Mouse (Mus musculus) liver, embryonic 13.5 days (tissue): ENCODE measurements around the gene Ncf1. TPM values are rescaled to one million over a fixed set of nuclear protein-coding genes. Genes with fewer than 3 reads are reported as not detected.

Experiments used
- ATAC-seq: fragments of 200-750 bp; cut with Nextera tagmentation; 2 replicates; pipeline ENCODE4 v1.8.0; 2017; ENCODE audit warnings: low read depth, mild to moderate bottlenecking, moderate number of reproducible peaks, moderate library complexity
- DNase-seq: peaks from one replicate; pipeline ENCODE4 v3.0.0; 2022
- H3K27ac ChIP-seq: fragments of 300-500 bp; sonication (generic); 2 replicates; pipeline ENCODE4 v1.5.1; 2015; ENCODE audit warnings: moderate library complexity, mild to moderate bottlenecking, inconsistent platforms
- H3K27me3 ChIP-seq: fragments of 300-500 bp; sonication (generic); 2 replicates; pipeline ENCODE4 v1.6.1; 2015; ENCODE audit warnings: mild to moderate bottlenecking, inconsistent platforms
- H3K36me3 ChIP-seq: fragments of 300-500 bp; sonication (generic); 2 replicates; pipeline ENCODE4 v1.6.1; 2015; ENCODE audit warnings: mild to moderate bottlenecking, inconsistent platforms
- H3K4me1 ChIP-seq: fragments of 300-500 bp; sonication (generic); replicated peaks from 2 replicates; pipeline ENCODE4 v1.6.1; 2015; ENCODE audit warnings: inconsistent platforms
- H3K4me2 ChIP-seq: fragments of 300-500 bp; sonication (generic); 2 replicates; pipeline ENCODE4 v1.6.1; 2015; ENCODE audit warnings: inconsistent platforms, mild to moderate bottlenecking, moderate library complexity
- H3K4me3 ChIP-seq: fragments of 300-500 bp; sonication (generic); replicated peaks from 2 replicates; pipeline ENCODE4 v1.5.1; 2015; ENCODE audit warnings: mild to moderate bottlenecking, inconsistent platforms
- H3K9ac ChIP-seq: fragments of 300-500 bp; sonication (generic); 2 replicates; pipeline ENCODE4 v1.6.1; 2015; ENCODE audit warnings: mild to moderate bottlenecking, inconsistent platforms
- H3K9me3 ChIP-seq: fragments of 300-500 bp; sonication (generic); replicated peaks from 2 replicates; pipeline ENCODE4 v1.6.1; 2016; ENCODE audit warnings: inconsistent platforms
- WGBS: fragments of 180-500 bp; shearing (Covaris S2); methylation state at CpG from one replicate; pipeline ENCODE4 v1.1.7; 2015; ENCODE audit not compliant: insufficient replicate concordance; 5-methylcytosine and 5-hydroxymethylcytosine counted together
- polyA plus RNA-seq: library from polyadenylated mRNA; unstranded; fragments of >200 nt; fragmentation: Nextera tagmentation; extraction: Ambion mirVana; gene quantifications from 2 replicates; pipeline ENCODE4 v1.2.1, GENCODE M21; 2015

Ncf1 gene
- polyA plus RNA-seq, result 8.1 and 9.3 TPM in 2 replicates

- Histone ChIP-seq H3K4me2 (peak within 1 kb of the TSS; percentile 17), H3K4me1 (peaks cover 40% of the 10 kb centered on the region), H3K9ac (no peak within 1 kb of the TSS), H3K36me3 (no peaks in the 10 kb centered on the region), H3K4me3 (peak within 1 kb of the TSS; percentile 25), H3K9me3 (no peaks in the 10 kb centered on the region), H3K27ac (peak within 1 kb of the TSS; percentile 53), H3K27me3 (no peaks in the 10 kb centered on the region)
- 42% methylated on average over 7 of the region's 7 CpGs for WGBS
- DNase-seq (no peak), ATAC-seq (no peak)
Observed at GRCm38 (mm10) chr5:134229391-134229790, at the start of gene Ncf1. Gene Ncf1, minus strand, starts transcription at chr5:134229625.

- Histone ChIP-seq H3K4me1 (0 out of 2 replicates have a peak, but pooled peaks cover 4% of the 10 kb centered on the region), H3K4me3 (no peak overlapping the region), H3K27me3 (no peaks in the 10 kb centered on the region), H3K9ac (no peak overlapping the region), H3K9me3 (no peaks in the 10 kb centered on the region), H3K4me2 (no peak overlapping the region), H3K27ac (no peak overlapping the region), H3K36me3 (peaks cover 89% of the 10 kb centered on the region)
- WGBS, result 83% methylated on average over 4 of the region's 4 CpGs
- ATAC-seq (no peak), DNase-seq (no peak)
Observed at GRCm38 (mm10) chr5:134277109-134277508, 47.7 kb upstream of the Ncf1 start.

GRCm38 (mm10) chr5:134275556-134275955, 46.1 kb upstream of the Ncf1 start:
- DNase-seq, result no peak
- Histone ChIP-seq H3K27ac (no peak overlapping the region), H3K4me3 (no peak overlapping the region), H3K27me3 (no peaks in the 10 kb centered on the region), H3K36me3 (peaks cover 95% of the 10 kb centered on the region), H3K9me3 (no peaks in the 10 kb centered on the region), H3K4me2 (no peak overlapping the region), H3K9ac (no peak overlapping the region), H3K4me1 (0 out of 2 replicates have a peak, but pooled peaks cover 4% of the 10 kb centered on the region)
- WGBS, result 73% methylated on average over 10 of the region's 10 CpGs
- no peak for ATAC-seq

- DNase-seq (no peak), ATAC-seq (no peak)
- no peak overlapping the region for H3K4me2 ChIP-seq
- no peak overlapping the region for H3K27ac ChIP-seq
- 0 out of 2 replicates have a peak, but pooled peaks cover 4% of the 10 kb centered on the region for H3K4me1 ChIP-seq
- no peak overlapping the region for H3K9ac ChIP-seq
- H3K36me3 ChIP-seq, result peaks cover 95% of the 10 kb centered on the region
- H3K4me3 ChIP-seq, result no peak overlapping the region
- no peaks in the 10 kb centered on the region for H3K9me3 ChIP-seq
- WGBS, result 74% methylated on average over 11 of the region's 11 CpGs
- H3K27me3 ChIP-seq, result no peaks in the 10 kb centered on the region
Observed at GRCm38 (mm10) chr5:134275021-134275420, 45.6 kb upstream of the Ncf1 start.

DNA sequence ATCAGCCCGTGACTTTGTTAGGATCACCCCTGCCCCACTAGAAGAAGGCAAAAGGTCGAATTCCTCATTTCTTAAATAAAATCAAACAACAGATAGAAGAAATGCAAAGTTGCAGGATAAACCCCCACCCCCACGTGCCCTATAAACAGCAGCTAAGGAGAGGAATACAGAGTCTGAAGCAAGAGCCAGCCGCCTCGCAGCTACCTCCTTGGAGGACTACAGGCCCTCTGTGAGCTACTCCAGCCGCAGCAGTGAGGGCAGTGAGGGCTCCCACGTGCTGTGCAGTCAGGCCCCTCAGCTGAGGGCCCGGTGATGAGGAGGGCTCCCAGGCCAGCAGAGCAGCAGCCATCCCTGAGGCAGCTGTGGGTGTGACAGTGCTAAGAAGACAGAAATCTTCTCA, 44.3 kb upstream of the Ncf1 start:
- no peak overlapping the region for H3K4me3 ChIP-seq
- 82% methylated on average over 8 of the region's 8 CpGs for WGBS
- H3K9me3 ChIP-seq, result no peaks in the 10 kb centered on the region
- no peak overlapping the region for H3K9ac ChIP-seq
- no peak overlapping the region for H3K27ac ChIP-seq
- no peak for ATAC-seq
- H3K27me3 ChIP-seq, result no peaks in the 10 kb centered on the region
- 0 out of 2 replicates have a peak, but pooled peaks cover 4% of the 10 kb centered on the region for H3K4me1 ChIP-seq
- DNase-seq, result no peak
- H3K4me2 ChIP-seq, result no peak overlapping the region
- H3K36me3 ChIP-seq, result peaks cover 94% of the 10 kb centered on the region

GRCm38 (mm10) chr5:134272761-134273160, 43.3 kb upstream of the Ncf1 start:
- 0 out of 2 replicates have a peak, but pooled peaks cover 4% of the 10 kb centered on the region for H3K4me1 ChIP-seq
- H3K27ac ChIP-seq, result no peak overlapping the region
- DNase-seq (no peak), ATAC-seq (no peak)
- no peak overlapping the region for H3K9ac ChIP-seq
- no peaks in the 10 kb centered on the region for H3K27me3 ChIP-seq
- H3K36me3 ChIP-seq, result peaks cover 92% of the 10 kb centered on the region
- WGBS, result 87% methylated on average over 11 of the region's 11 CpGs
- H3K9me3 ChIP-seq, result no peaks in the 10 kb centered on the region
- H3K4me2 ChIP-seq, result no peak overlapping the region
- no peak overlapping the region for H3K4me3 ChIP-seq

- Histone ChIP-seq H3K9me3 (no peaks in the 10 kb centered on the region), H3K4me1 (0 out of 2 replicates have a peak, but pooled peaks cover 4% of the 10 kb centered on the region), H3K36me3 (peaks cover 90% of the 10 kb centered on the region), H3K4me3 (no peak overlapping the region), H3K4me2 (no peak overlapping the region), H3K27ac (no peak overlapping the region), H3K27me3 (no peaks in the 10 kb centered on the region), H3K9ac (no peak overlapping the region)
- ATAC-seq (no peak), DNase-seq (no peak)
- 80% methylated on average over 11 of the region's 11 CpGs for WGBS
Observed at GRCm38 (mm10) chr5:134271421-134271820, 42.0 kb upstream of the Ncf1 start.

DNA sequence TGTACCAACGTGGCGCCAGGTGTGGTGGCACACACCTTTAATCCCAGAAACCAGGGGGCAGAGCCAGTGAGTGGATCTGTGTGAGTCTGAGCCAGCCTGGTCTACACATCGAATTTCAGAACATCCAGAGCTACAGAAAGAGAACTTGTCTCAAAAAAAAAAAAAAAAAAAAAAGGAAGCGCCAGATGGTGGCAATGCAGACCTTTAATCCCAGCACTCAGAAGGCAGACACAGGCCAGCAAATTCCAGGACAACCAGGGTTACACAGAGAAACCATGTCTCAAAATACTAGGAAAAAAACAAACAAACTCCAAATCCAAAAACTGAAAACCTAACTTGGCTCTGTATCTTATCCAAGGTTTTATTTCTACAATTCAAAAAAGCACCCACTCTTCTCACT, 41.1 kb upstream of the Ncf1 start:
- H3K4me3 ChIP-seq, result no peak overlapping the region
- 0 out of 2 replicates have a peak, but pooled peaks cover under 1% of the 10 kb centered on the region for H3K4me1 ChIP-seq
- peaks cover 92% of the 10 kb centered on the region for H3K36me3 ChIP-seq
- H3K9me3 ChIP-seq, result no peaks in the 10 kb centered on the region
- no peak overlapping the region for H3K4me2 ChIP-seq
- no peak overlapping the region for H3K9ac ChIP-seq
- 73% methylated on average over 4 of the region's 4 CpGs for WGBS
- ATAC-seq (no peak), DNase-seq (no peak)
- H3K27me3 ChIP-seq, result no peaks in the 10 kb centered on the region
- no peak overlapping the region for H3K27ac ChIP-seq

DNA sequence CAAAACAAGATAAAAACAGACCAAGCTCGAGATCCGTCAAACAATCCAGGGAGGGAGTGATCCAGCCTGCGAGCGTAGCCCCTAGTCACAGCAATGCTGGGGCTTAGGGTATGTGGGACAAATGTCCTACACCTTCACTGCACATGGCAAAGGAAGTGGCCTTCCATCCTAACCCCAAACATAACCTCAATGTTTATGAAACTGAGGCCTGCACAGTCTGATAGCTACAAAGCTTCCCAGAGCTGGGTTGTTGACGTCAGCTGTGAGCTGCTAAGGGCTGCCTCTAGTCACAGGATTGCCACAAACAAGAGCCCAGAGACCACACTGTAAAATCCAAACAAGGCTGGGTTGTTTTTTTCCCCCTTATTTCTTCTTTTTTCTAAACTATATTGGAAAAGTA, 40.3 kb upstream of the Ncf1 start:
- H3K36me3 ChIP-seq, result peaks cover 92% of the 10 kb centered on the region
- H3K4me3 ChIP-seq, result no peak overlapping the region
- ATAC-seq (no peak), DNase-seq (no peak)
- H3K9ac ChIP-seq, result no peak overlapping the region
- 63% methylated on average over 5 of the region's 5 CpGs for WGBS
- H3K4me1 ChIP-seq, result no peaks in the 10 kb centered on the region
- no peak overlapping the region for H3K27ac ChIP-seq
- no peaks in the 10 kb centered on the region for H3K9me3 ChIP-seq
- H3K4me2 ChIP-seq, result no peak overlapping the region
- no peaks in the 10 kb centered on the region for H3K27me3 ChIP-seq

DNA sequence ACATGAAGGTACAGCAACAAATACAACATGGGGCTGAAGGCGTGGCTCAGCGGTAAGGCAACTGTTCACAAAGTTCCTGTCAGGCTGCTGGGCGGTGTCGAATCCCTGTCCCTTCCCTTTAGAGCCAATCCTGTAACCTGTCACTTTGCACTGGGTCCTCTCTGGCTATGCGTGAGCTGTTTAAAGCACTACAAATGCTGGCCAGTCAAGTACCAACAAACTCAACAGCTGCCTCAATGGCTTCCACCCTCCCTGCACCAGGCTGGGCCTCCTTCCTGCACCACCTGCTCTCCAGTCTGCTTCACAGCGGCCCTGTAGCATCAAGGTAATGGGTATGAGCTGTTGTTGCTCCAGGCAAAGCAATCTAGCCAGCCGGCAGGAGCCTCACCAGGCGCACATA, 39.3 kb upstream of the Ncf1 start:
- Histone ChIP-seq H3K9me3 (no peaks in the 10 kb centered on the region), H3K9ac (no peak overlapping the region), H3K27me3 (no peaks in the 10 kb centered on the region), H3K4me1 (no peaks in the 10 kb centered on the region), H3K4me2 (no peak overlapping the region), H3K4me3 (no peak overlapping the region), H3K36me3 (peaks cover 94% of the 10 kb centered on the region), H3K27ac (no peak overlapping the region)
- ATAC-seq (no peak), DNase-seq (no peak)
- WGBS, result 86% methylated on average over 8 of the region's 8 CpGs

- Histone ChIP-seq H3K4me1 (no peaks in the 10 kb centered on the region), H3K36me3 (peaks cover 92% of the 10 kb centered on the region), H3K4me3 (no peak overlapping the region), H3K4me2 (no peak overlapping the region), H3K27ac (no peak overlapping the region), H3K9ac (no peak overlapping the region), H3K27me3 (no peaks in the 10 kb centered on the region), H3K9me3 (no peaks in the 10 kb centered on the region)
- DNase-seq (no peak), ATAC-seq (no peak)
- 88% methylated on average over 18 of the region's 18 CpGs for WGBS
Observed at GRCm38 (mm10) chr5:134266404-134266803, 37.0 kb upstream of the Ncf1 start.

GRCm38 (mm10) chr5:134265890-134266289, 36.5 kb upstream of the Ncf1 start:
- Histone ChIP-seq H3K4me3 (no peak overlapping the region), H3K9ac (no peak overlapping the region), H3K36me3 (peaks cover 92% of the 10 kb centered on the region), H3K27me3 (no peaks in the 10 kb centered on the region), H3K27ac (no peak overlapping the region), H3K4me2 (no peak overlapping the region), H3K9me3 (no peaks in the 10 kb centered on the region), H3K4me1 (no peaks in the 10 kb centered on the region)
- whole genome bisulfite sequencing, result 56% methylated on average over 2 of the region's 2 CpGs
- DNase-seq (no peak), ATAC-seq (no peak)
